Mouse (Mus musculus): ENCODE measurements at regions not wholly inside any gene's neighbourhood (a gene's known extent, or its start where the extent isn't known, plus 50 kb on each side); places are given as distances from the start of the nearest gene placed in this dataset.

DNA sequence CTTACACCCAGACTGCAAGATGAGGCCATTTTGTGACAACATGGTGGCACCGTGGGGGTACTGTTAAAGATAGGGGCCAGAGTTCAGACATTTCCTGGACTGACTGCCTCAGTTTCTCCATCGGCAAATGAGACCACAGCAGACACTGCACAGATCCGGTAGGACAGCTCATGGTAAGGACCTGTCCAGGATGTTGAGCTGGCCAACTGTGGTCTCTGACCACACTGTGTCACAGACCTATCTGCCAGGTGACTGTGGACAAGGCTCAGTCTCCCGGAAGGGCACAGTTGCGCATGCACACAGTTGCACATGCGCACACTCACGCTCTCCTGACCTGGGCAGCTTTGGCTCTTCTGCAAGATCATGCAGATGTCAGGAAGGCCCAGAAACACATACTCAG lies 92.6 kb downstream of the 1700001O22Rik start:
- TF ChIP-seq CTCF (conservative IDR thresholded peaks at IDR 0.05; ENCODE audit: low read length) = no peak
- no peak for TF ChIP-seq POU5F1 (IDR thresholded peaks at IDR 0.05; ENCODE audit: borderline replicate concordance, low read length)

All from E14TG2a.4 (cell line).